Mouse (Mus musculus): ENCODE measurements around the gene Sec14l1. TPM values are rescaled to one million over a fixed set of nuclear protein-coding genes. Genes with fewer than 3 reads are reported as not detected.

Sec14l1 gene
- polyA plus RNA-seq, 1 experiment from 2014 or later = 87.6 TPM

DNA sequence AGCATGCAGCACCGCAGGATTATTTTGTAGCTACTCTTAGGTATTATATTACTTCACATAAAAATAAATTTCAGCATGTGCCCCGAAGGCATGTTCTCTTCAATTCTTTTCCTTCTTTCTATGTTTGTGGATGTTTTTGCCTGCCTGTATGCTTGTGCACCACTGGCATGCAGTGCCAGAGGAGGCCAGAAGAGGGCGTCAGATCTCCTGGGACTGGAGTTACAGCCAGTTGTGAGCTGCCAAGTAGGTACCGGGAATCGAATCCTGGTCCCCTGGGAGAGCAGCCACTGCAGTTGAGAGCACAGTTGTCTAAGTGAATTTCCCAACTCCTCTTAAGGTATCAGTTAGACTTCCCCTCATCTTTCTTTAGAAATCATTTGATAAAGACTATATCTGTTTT, 1.6 kb upstream of the Sec14l1 start:
- Histone ChIP-seq H3K36me3 (ENCODE audit: insufficient read depth, low read length) (0 out of 2 replicates have a peak, but pooled peaks cover 3% of the 10 kb centered on the region), H3K27me3 (ENCODE audit: insufficient read depth, low read length) (no peaks in the 10 kb centered on the region), H3K9me3 (replicated peaks; ENCODE audit: low read length) (no peaks in the 10 kb centered on the region), H3K9ac (ENCODE audit: low read depth, low read length) (no peak overlapping the region), H3K27ac (peak overlapping the region; percentile 97; the same call in 1 of the 2 replicates), H3K4me3 (replicated peaks; ENCODE audit: low read depth, low read length) (no peak overlapping the region), H3K4me2 (ENCODE audit: low read length) (no peak overlapping the region), H3K4me1 (replicated peaks; ENCODE audit: insufficient read depth, low read length) (peaks cover 14% of the 10 kb centered on the region)
- DNase-seq (ENCODE audit: low spot score) (no peak), ATAC-seq (replicated peaks; ENCODE audit: low FRiP score, low read depth) (no peak)
- 88% methylated on average over 5 of the region's 5 CpGs for WGBS
- peak; percentile 50 for TF ChIP-seq CTCF (IDR thresholded peaks at IDR 0.05; ENCODE audit: low read depth)

DNA sequence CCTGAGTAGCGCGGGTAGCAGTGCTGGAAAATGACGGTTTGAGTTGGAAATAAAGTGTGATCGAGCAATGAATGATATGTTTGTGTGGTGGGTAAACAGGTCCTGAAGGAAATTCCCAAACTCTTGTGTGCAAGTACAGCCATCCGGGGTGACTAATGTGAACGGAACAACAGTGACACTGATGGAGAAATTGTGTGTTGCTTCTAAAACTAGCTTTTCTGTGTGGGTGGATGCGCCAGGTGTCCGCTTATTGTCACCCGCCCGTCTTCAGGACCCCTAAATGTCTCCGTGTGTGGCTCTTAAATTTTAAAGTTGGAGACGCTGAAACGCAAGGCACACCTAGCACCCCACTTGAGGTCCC, 757 bp upstream of the Sec14l1 start:
- 36% methylated on average over 13 of the region's 13 CpGs for WGBS
- Histone ChIP-seq H3K9me3 (replicated peaks; ENCODE audit: low read length) (no peaks in the 10 kb centered on the region), H3K4me3 (replicated peaks; ENCODE audit: low read depth, low read length) (peak overlapping the region; percentile 92), H3K4me2 (ENCODE audit: low read length) (peak overlapping the region; percentile 74), H3K9ac (ENCODE audit: low read depth, low read length) (peak overlapping the region; percentile 86), H3K27ac (peak overlapping the region; percentile 97), H3K36me3 (ENCODE audit: insufficient read depth, low read length) (0 out of 2 replicates have a peak, but pooled peaks cover 3% of the 10 kb centered on the region), H3K27me3 (ENCODE audit: insufficient read depth, low read length) (no peaks in the 10 kb centered on the region), H3K4me1 (replicated peaks; ENCODE audit: insufficient read depth, low read length) (peaks cover 20% of the 10 kb centered on the region)
- TF ChIP-seq CTCF (IDR thresholded peaks at IDR 0.05; ENCODE audit: low read depth) = no peak; the same call in 1 of the 2 replicates
- ATAC-seq (replicated peaks; ENCODE audit: low FRiP score, low read depth) = no peak
- no peak for DNase-seq (ENCODE audit: low spot score)

DNA sequence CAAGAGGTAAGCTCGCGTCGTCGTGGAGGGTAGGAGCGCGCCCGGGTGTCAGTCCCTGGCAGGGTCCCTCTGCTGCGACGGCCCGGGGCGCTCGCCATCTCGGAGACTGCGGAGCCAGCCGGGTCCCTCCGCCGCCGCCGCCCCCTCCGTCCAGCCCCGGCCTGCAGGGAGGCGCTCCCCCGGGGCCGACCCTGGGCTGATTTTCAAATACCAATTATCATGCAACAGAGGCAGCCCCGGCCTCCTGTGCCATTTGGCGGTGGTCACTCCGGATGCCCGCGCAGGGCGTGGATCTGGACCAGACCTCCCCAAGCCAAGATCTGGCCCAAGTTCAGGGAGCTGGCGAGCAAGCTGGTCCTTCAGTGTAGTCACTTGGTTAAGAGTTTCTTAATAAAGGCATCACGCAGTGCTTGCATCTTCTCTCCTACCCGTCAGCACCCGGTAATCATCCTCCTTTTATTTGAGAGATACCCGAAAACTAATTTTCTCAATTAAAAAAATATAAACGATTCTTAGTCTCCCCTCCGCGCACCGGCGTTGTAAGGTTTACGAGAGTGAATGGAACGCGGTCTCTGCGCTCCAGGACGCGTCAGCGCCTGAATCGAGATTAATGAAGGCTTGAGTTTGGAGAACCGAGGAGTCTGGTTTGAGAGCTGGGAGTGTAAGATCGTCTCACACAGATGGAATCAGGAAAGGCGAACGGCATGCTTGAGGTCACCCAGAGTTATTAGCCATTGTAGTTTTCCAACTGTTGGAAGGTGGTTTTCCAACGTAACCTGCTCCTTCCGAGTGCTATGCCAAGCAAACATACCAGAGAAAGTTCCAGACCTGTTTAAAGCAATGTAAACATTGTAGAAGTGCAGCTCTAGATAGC, 615 bp downstream of the Sec14l1 start:
- H3K36me3 ChIP-seq (ENCODE audit: insufficient read depth, low read length) = 0 out of 2 replicates have a peak, but pooled peaks cover 3% of the 10 kb centered on the region
- no peak for TF ChIP-seq CTCF (IDR thresholded peaks at IDR 0.05; ENCODE audit: low read depth)
- H3K4me1 ChIP-seq (replicated peaks; ENCODE audit: insufficient read depth, low read length) = peaks cover 33% of the 10 kb centered on the region
- H3K9ac ChIP-seq (ENCODE audit: low read depth, low read length) = peak overlapping the region; percentile 86
- H3K27me3 ChIP-seq (ENCODE audit: insufficient read depth, low read length) = no peaks in the 10 kb centered on the region
- under 1% methylated on average over 45 of the region's 54 CpGs for WGBS
- no peak; the same call in 1 of the 2 replicates for ATAC-seq (replicated peaks; ENCODE audit: low FRiP score, low read depth)
- peak overlapping the region; percentile 97 for H3K27ac ChIP-seq
- peak; percentile 59 for DNase-seq (ENCODE audit: low spot score)
- H3K4me3 ChIP-seq (replicated peaks; ENCODE audit: low read depth, low read length) = peak overlapping the region; percentile 92
- peak overlapping the region; percentile 74 for H3K4me2 ChIP-seq (ENCODE audit: low read length)
- H3K9me3 ChIP-seq (replicated peaks; ENCODE audit: low read length) = no peaks in the 10 kb centered on the region

DNA sequence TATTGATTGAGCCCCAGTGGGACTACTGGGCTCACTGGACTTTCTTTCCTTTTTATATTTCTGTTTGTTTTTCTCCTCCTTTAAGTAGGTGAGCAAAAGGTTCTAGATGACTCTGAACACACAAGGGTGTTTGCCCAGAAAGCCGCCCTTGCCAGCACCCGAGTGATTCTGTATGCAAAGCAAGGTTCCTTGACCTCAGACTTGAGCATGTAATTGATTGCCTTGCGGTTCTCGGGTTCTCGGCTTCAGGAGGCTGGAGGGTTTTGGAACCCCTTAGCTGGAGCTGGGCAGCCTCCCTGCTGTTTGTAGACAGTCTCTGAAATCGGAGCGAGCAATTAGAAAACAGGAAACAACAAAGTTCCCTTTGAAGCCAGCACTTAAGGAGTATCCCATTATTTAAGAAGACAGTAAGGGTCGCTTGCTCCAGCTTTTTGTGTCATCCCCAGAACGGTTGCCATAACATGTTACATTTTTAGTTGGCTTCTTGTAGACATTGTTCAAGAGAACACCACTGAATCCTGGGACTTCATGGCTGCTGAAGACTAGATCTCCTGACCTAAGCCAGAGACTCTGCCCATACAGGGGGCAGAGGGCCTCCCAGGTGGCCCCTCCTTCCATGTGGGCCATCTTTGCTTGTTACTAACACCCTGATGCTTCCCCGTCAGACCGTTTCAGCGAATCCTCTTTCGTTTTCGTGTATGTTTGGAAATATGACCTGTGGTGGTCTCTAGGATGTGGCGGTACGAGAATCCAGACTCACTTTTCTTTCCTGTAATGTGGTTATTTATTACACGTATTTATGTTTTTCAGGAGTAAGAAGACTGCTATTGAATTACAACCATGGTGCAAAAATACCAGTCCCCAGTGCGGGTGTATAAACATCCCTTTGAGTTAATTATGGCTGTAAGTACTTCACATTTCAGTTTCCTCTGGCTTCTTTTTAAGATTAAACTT, 1.7 kb downstream of the Sec14l1 start:
- peak; percentile 68 for DNase-seq (ENCODE audit: low spot score)
- H3K27ac ChIP-seq = peak overlapping the region; percentile 97
- WGBS = 13% methylated on average over 18 of the region's 18 CpGs
- TF ChIP-seq CTCF (IDR thresholded peaks at IDR 0.05; ENCODE audit: low read depth) = no peak
- 0 out of 2 replicates have a peak, but pooled peaks cover 3% of the 10 kb centered on the region for H3K36me3 ChIP-seq (ENCODE audit: insufficient read depth, low read length)
- no peak for ATAC-seq (replicated peaks; ENCODE audit: low FRiP score, low read depth)
- H3K4me3 ChIP-seq (replicated peaks; ENCODE audit: low read depth, low read length) = peak overlapping the region; percentile 92
- H3K9ac ChIP-seq (ENCODE audit: low read depth, low read length) = peak overlapping the region; percentile 86
- H3K4me1 ChIP-seq (replicated peaks; ENCODE audit: insufficient read depth, low read length) = peaks cover 44% of the 10 kb centered on the region
- H3K9me3 ChIP-seq (replicated peaks; ENCODE audit: low read length) = no peaks in the 10 kb centered on the region
- peak overlapping the region; percentile 74 for H3K4me2 ChIP-seq (ENCODE audit: low read length)
- H3K27me3 ChIP-seq (ENCODE audit: insufficient read depth, low read length) = no peaks in the 10 kb centered on the region

- no peak for ATAC-seq (replicated peaks; ENCODE audit: low FRiP score, low read depth)
- H3K4me3 ChIP-seq (replicated peaks; ENCODE audit: low read depth, low read length) = peak overlapping the region; percentile 92
- H3K36me3 ChIP-seq (ENCODE audit: insufficient read depth, low read length) = 0 out of 2 replicates have a peak, but pooled peaks cover 3% of the 10 kb centered on the region
- no peaks in the 10 kb centered on the region for H3K9me3 ChIP-seq (replicated peaks; ENCODE audit: low read length)
- H3K9ac ChIP-seq (ENCODE audit: low read depth, low read length) = peak overlapping the region; percentile 86; the same call in 1 of the 2 replicates
- peaks cover 44% of the 10 kb centered on the region for H3K4me1 ChIP-seq (replicated peaks; ENCODE audit: insufficient read depth, low read length)
- H3K27ac ChIP-seq = peak overlapping the region; percentile 97
- DNase-seq (ENCODE audit: low spot score) = no peak
- peak overlapping the region; percentile 74 for H3K4me2 ChIP-seq (ENCODE audit: low read length)
- no peak for TF ChIP-seq CTCF (IDR thresholded peaks at IDR 0.05; ENCODE audit: low read depth)
- H3K27me3 ChIP-seq (ENCODE audit: insufficient read depth, low read length) = no peaks in the 10 kb centered on the region
- WGBS = 26% methylated on average over 18 of the region's 18 CpGs
Measured at GRCm38 (mm10) chr11:117117321-117117720, 2.4 kb downstream of the Sec14l1 start.

DNA sequence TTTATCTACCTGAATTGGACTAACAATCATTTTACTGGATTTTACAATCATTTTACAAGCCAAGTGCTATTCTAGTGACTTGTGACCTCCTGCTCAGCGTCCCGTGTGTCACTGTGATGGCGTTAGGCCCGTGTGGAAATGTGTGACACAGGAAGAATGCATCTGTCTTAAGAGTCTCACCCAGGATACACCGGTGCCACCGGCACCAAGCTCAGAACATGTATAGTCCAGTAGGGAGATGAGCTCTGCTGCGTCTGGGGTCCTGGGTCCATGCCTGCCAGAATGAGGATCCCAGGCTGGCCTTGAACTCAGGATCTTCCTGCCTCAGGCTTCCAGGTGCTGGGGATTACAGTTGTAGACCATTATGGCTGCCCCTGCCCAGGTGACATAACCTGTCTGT, 2.8 kb downstream of the Sec14l1 start:
- WGBS = 63% methylated on average over 7 of the region's 7 CpGs
- DNase-seq (ENCODE audit: low spot score) = no peak
- H3K9me3 ChIP-seq (replicated peaks; ENCODE audit: low read length) = no peaks in the 10 kb centered on the region
- no peak for ATAC-seq (replicated peaks; ENCODE audit: low FRiP score, low read depth)
- 0 out of 2 replicates have a peak, but pooled peaks cover 3% of the 10 kb centered on the region for H3K36me3 ChIP-seq (ENCODE audit: insufficient read depth, low read length)
- peak overlapping the region; percentile 92; the same call in 1 of the 2 replicates for H3K4me3 ChIP-seq (replicated peaks; ENCODE audit: low read depth, low read length)
- H3K27ac ChIP-seq = peak overlapping the region; percentile 97; the same call in 1 of the 2 replicates
- no peaks in the 10 kb centered on the region for H3K27me3 ChIP-seq (ENCODE audit: insufficient read depth, low read length)
- peak overlapping the region; percentile 74 for H3K4me2 ChIP-seq (ENCODE audit: low read length)
- H3K9ac ChIP-seq (ENCODE audit: low read depth, low read length) = peak overlapping the region; percentile 46; the same call in 1 of the 2 replicates
- peaks cover 44% of the 10 kb centered on the region for H3K4me1 ChIP-seq (replicated peaks; ENCODE audit: insufficient read depth, low read length)
- no peak for TF ChIP-seq CTCF (IDR thresholded peaks at IDR 0.05; ENCODE audit: low read depth)

All from kidney, postnatal 0 days (tissue).